Mouse (Mus musculus): ENCODE measurements around the gene Zfp560.
"Not testable (repeated sequence)": the region's sequence is repeated elsewhere in the genome, so short reads cannot be mapped to it uniquely, and the experiment has no call there.

The Zfp560 gene
- long read RNA-seq, experiment 1, transcript Zfp560-202 (3 exons, 608 nt) = major isoform, 17 of 18 reads
- long read RNA-seq, experiment 1, partial matches to known transcripts = 0 of 18 reads
- long read RNA-seq, experiment 1, other reads (novel, unspliced or antisense) = 1 of 18 reads
- long read RNA-seq, experiment 2, transcript Zfp560-202 (3 exons, 608 nt) = major isoform, 15 of 15 reads
- long read RNA-seq, experiment 2, partial matches to known transcripts = 0 of 15 reads
- long read RNA-seq, experiment 2, other reads (novel, unspliced or antisense) = 0 of 15 reads

GRCm38 (mm10) chr9:20384532-20385342 is at the start of gene Zfp560:
Zfp560 (minus strand) TSS chr9:20385177.
- intact Hi-C loops (cut with DNase I) = no loop called here

- intact Hi-C loops (cut with DNase I) = no loop called here
Measured at GRCm38 (mm10) chr9:20430004-20430403, 45.0 kb upstream of the Zfp560 start.

GRCm38 (mm10) chr9:20411460-20411859 is 26.5 kb upstream of the Zfp560 start:
- intact Hi-C loops (cut with DNase I) = no loop called here

GRCm38 (mm10) chr9:20409319-20409718 is 24.3 kb upstream of the Zfp560 start:
- intact Hi-C loops (cut with DNase I) = no loop called here

DNA sequence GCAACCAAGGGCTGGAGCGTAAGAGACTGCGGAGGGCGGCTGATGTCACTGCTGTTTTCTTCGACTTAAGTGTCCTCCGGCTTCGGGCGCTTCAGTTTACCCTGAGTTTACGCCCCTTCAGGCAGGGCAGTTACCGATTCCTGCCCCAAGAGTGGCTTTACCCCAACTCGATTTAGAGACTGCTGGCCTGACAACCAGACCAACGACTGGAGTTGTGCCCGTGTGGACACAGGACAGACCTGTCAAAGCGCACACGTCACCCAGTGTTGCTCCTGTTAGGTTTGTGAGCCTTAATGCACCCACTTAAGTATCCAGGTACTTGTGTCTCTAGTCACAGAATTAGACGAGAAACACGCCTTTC is 346 bp upstream of the Zfp560 start:
- intact Hi-C loops (cut with DNase I) = no loop called here

- intact Hi-C loops (cut with DNase I) = no loop called here
Measured at GRCm38 (mm10) chr9:20383659-20384058, 1.3 kb downstream of the Zfp560 start.

- intact Hi-C loops (cut with DNase I) = no loop called here
Measured at GRCm38 (mm10) chr9:20374712-20375111, 10.3 kb downstream of the Zfp560 start.

DNA sequence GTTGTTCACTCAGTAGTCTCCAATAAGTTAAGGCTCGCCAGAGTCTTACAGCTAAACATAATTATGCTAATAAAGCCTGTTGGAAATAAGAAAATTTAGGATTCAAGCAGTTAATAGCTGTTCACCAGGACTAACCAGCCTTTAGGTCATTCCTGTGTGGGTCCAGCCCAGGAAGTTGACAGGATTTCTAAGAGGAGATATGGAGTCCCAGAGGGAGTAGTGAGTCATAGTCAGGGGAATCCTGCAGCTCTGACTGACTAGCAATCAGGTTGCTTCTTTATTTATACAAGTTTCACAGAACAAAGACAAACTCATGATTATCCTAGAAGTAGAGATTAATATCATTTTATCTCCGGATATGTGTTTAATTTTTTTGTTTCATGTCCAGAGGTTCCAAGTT is 17.7 kb downstream of the Zfp560 start:
- intact Hi-C loops (cut with DNase I) = no loop called here

GRCm38 (mm10) chr9:20348501-20348900 is 36.5 kb downstream of the Zfp560 start:
- intact Hi-C loops (cut with DNase I) = no loop called here

GRCm38 (mm10) chr9:20335994-20336393 is 49.0 kb downstream of the Zfp560 start, which contains the start of gene Olfr18:
Olfr18 (minus strand) TSS chr9:20336094.
- intact Hi-C loops (cut with DNase I) = no loop called here

- intact Hi-C loops (cut with DNase I) = no loop called here
Measured at GRCm38 (mm10) chr9:20298232-20298631, 86.7 kb downstream of the Zfp560 start, which contains the start of gene Olfr873. Olfr873 (plus strand) TSS chr9:20298532.

- intact Hi-C loops (cut with DNase I) = not testable (repeated sequence)
Measured at GRCm38 (mm10) chr9:20295562-20295961, 89.4 kb downstream of the Zfp560 start.

Measured in adrenal gland (tissue).